Mouse (Mus musculus): Measurements from ENCODE around the gene Rufy4. TPM values are rescaled to one million over a fixed set of nuclear protein-coding genes. Genes with fewer than 3 reads are reported as not detected.

The Rufy4 gene
- polyA plus RNA-seq, 1 experiment from 2014 or later: 0.33 TPM

- DNase-seq: peak; percentile 64
- WGBS: 1% methylated on average over 74 of the region's 84 CpGs
- H3K4me1 ChIP-seq (ENCODE audit: control insufficient read depth, insufficient read depth, low read length): peaks cover 11% of the 10 kb centered on the region
- peaks cover 13% of the 10 kb centered on the region; the same call in 1 of the 2 replicates for H3K27me3 ChIP-seq (ENCODE audit: control insufficient read depth, insufficient read depth, low read length)
- no peaks in the 10 kb centered on the region for H3K9me3 ChIP-seq (ENCODE audit: control insufficient read depth, low read length)
- peak; percentile 60 for ATAC-seq (ENCODE audit: low FRiP score, low TSS enrichment)
- H3K9ac ChIP-seq (replicated peaks; ENCODE audit: low read length): peak within 1 kb of the TSS; percentile 50
- H3K27ac ChIP-seq (replicated peaks; ENCODE audit: low read depth, low read length): no peak within 1 kb of the TSS
- H3K4me3 ChIP-seq (replicated peaks; ENCODE audit: low read depth, low read length): peak within 1 kb of the TSS; percentile 45
- peak within 1 kb of the TSS; percentile 86 for H3K4me2 ChIP-seq (ENCODE audit: low read length)
- no peaks in the 10 kb centered on the region for H3K36me3 ChIP-seq (ENCODE audit: control insufficient read depth, insufficient read depth, low read length)
Measured at GRCm38 (mm10) chr1:74124021-74124981, 1.0 kb upstream of the Rufy4 start, which contains the start of gene Tns1. Tns1 (minus strand) TSS chr1:74124449.

GRCm38 (mm10) chr1:74130883-74131659 lies 5.7 kb downstream of the Rufy4 start:
- ATAC-seq (ENCODE audit: low FRiP score, low TSS enrichment) (no peak), DNase-seq (no peak)
- Histone ChIP-seq H3K4me3 (replicated peaks; ENCODE audit: low read depth, low read length) (no peak overlapping the region), H3K27me3 (ENCODE audit: control insufficient read depth, insufficient read depth, low read length) (no peaks in the 10 kb centered on the region), H3K4me1 (ENCODE audit: control insufficient read depth, insufficient read depth, low read length) (no peaks in the 10 kb centered on the region), H3K9me3 (ENCODE audit: control insufficient read depth, low read length) (no peaks in the 10 kb centered on the region), H3K36me3 (ENCODE audit: control insufficient read depth, insufficient read depth, low read length) (no peaks in the 10 kb centered on the region), H3K4me2 (ENCODE audit: low read length) (no peak overlapping the region), H3K9ac (replicated peaks; ENCODE audit: low read length) (no peak overlapping the region), H3K27ac (replicated peaks; ENCODE audit: low read depth, low read length) (no peak overlapping the region)
- WGBS: 88% methylated on average over 8 of the region's 8 CpGs

- Histone ChIP-seq H3K9ac (replicated peaks; ENCODE audit: low read length) (no peak overlapping the region), H3K27ac (replicated peaks; ENCODE audit: low read depth, low read length) (no peak overlapping the region), H3K9me3 (ENCODE audit: control insufficient read depth, low read length) (no peaks in the 10 kb centered on the region), H3K27me3 (ENCODE audit: control insufficient read depth, insufficient read depth, low read length) (no peaks in the 10 kb centered on the region), H3K36me3 (ENCODE audit: control insufficient read depth, insufficient read depth, low read length) (no peaks in the 10 kb centered on the region), H3K4me2 (ENCODE audit: low read length) (no peak overlapping the region), H3K4me3 (replicated peaks; ENCODE audit: low read depth, low read length) (no peak overlapping the region), H3K4me1 (ENCODE audit: control insufficient read depth, insufficient read depth, low read length) (no peaks in the 10 kb centered on the region)
- WGBS: 74% methylated on average over 3 of the region's 3 CpGs
- DNase-seq (no peak), ATAC-seq (ENCODE audit: low FRiP score, low TSS enrichment) (no peak)
Measured at GRCm38 (mm10) chr1:74132011-74132410, 6.7 kb downstream of the Rufy4 start.

GRCm38 (mm10) chr1:74133954-74134353 lies 8.6 kb downstream of the Rufy4 start:
- 83% methylated on average over 6 of the region's 6 CpGs for WGBS
- ATAC-seq (ENCODE audit: low FRiP score, low TSS enrichment): no peak
- no peaks in the 10 kb centered on the region for H3K9me3 ChIP-seq (ENCODE audit: control insufficient read depth, low read length)

GRCm38 (mm10) chr1:74135326-74135950 lies 10.1 kb downstream of the Rufy4 start:
- DNase-seq: no peak
- no peak overlapping the region for H3K4me3 ChIP-seq (replicated peaks; ENCODE audit: low read depth, low read length)
- H3K4me1 ChIP-seq (ENCODE audit: control insufficient read depth, insufficient read depth, low read length): no peaks in the 10 kb centered on the region
- H3K9ac ChIP-seq (replicated peaks; ENCODE audit: low read length): no peak overlapping the region
- no peaks in the 10 kb centered on the region for H3K27me3 ChIP-seq (ENCODE audit: control insufficient read depth, insufficient read depth, low read length)
- H3K4me2 ChIP-seq (ENCODE audit: low read length): no peak overlapping the region
- no peak overlapping the region for H3K27ac ChIP-seq (replicated peaks; ENCODE audit: low read depth, low read length)
- WGBS: 85% methylated on average over 6 of the region's 6 CpGs
- no peaks in the 10 kb centered on the region for H3K36me3 ChIP-seq (ENCODE audit: control insufficient read depth, insufficient read depth, low read length)
- H3K9me3 ChIP-seq (ENCODE audit: control insufficient read depth, low read length): no peaks in the 10 kb centered on the region
- no peak for ATAC-seq (ENCODE audit: low FRiP score, low TSS enrichment)

More at GRCm38 (mm10) chr1:74133954-74134353, 8.6 kb downstream of the Rufy4 start:
- H3K4me1 ChIP-seq (ENCODE audit: control insufficient read depth, insufficient read depth, low read length): no peaks in the 10 kb centered on the region
- no peak overlapping the region for H3K4me3 ChIP-seq (replicated peaks; ENCODE audit: low read depth, low read length)
- no peak overlapping the region for H3K27ac ChIP-seq (replicated peaks; ENCODE audit: low read depth, low read length)
- DNase-seq: no peak
- H3K36me3 ChIP-seq (ENCODE audit: control insufficient read depth, insufficient read depth, low read length): no peaks in the 10 kb centered on the region
- H3K4me2 ChIP-seq (ENCODE audit: low read length): no peak overlapping the region
- no peak overlapping the region for H3K9ac ChIP-seq (replicated peaks; ENCODE audit: low read length)
- H3K27me3 ChIP-seq (ENCODE audit: control insufficient read depth, insufficient read depth, low read length): no peaks in the 10 kb centered on the region

- 68% methylated on average over 3 of the region's 3 CpGs for WGBS
- no peaks in the 10 kb centered on the region for H3K9me3 ChIP-seq (ENCODE audit: control insufficient read depth, low read length)
- DNase-seq (no peak), ATAC-seq (ENCODE audit: low FRiP score, low TSS enrichment) (no peak)
- no peaks in the 10 kb centered on the region for H3K4me1 ChIP-seq (ENCODE audit: control insufficient read depth, insufficient read depth, low read length)
- no peak overlapping the region for H3K4me2 ChIP-seq (ENCODE audit: low read length)
- no peak overlapping the region for H3K4me3 ChIP-seq (replicated peaks; ENCODE audit: low read depth, low read length)
- H3K27ac ChIP-seq (replicated peaks; ENCODE audit: low read depth, low read length): no peak overlapping the region
- H3K9ac ChIP-seq (replicated peaks; ENCODE audit: low read length): no peak overlapping the region
- no peaks in the 10 kb centered on the region for H3K36me3 ChIP-seq (ENCODE audit: control insufficient read depth, insufficient read depth, low read length)
- no peaks in the 10 kb centered on the region for H3K27me3 ChIP-seq (ENCODE audit: control insufficient read depth, insufficient read depth, low read length)
Measured at GRCm38 (mm10) chr1:74139415-74139814, 14.1 kb downstream of the Rufy4 start.

GRCm38 (mm10) chr1:74141781-74142180 lies 16.4 kb downstream of the Rufy4 start:
- no peaks in the 10 kb centered on the region for H3K36me3 ChIP-seq (ENCODE audit: control insufficient read depth, insufficient read depth, low read length)
- H3K4me1 ChIP-seq (ENCODE audit: control insufficient read depth, insufficient read depth, low read length): no peaks in the 10 kb centered on the region
- no peak for DNase-seq
- H3K9me3 ChIP-seq (ENCODE audit: control insufficient read depth, low read length): no peaks in the 10 kb centered on the region
- H3K4me2 ChIP-seq (ENCODE audit: low read length): no peak overlapping the region
- 76% methylated on average over 8 of the region's 8 CpGs for WGBS
- no peak overlapping the region for H3K27ac ChIP-seq (replicated peaks; ENCODE audit: low read depth, low read length)
- no peak for ATAC-seq (ENCODE audit: low FRiP score, low TSS enrichment)
- H3K9ac ChIP-seq (replicated peaks; ENCODE audit: low read length): no peak overlapping the region
- no peaks in the 10 kb centered on the region for H3K27me3 ChIP-seq (ENCODE audit: control insufficient read depth, insufficient read depth, low read length)
- H3K4me3 ChIP-seq (replicated peaks; ENCODE audit: low read depth, low read length): no peak overlapping the region

GRCm38 (mm10) chr1:74149106-74149885 lies 24.0 kb downstream of the Rufy4 start:
- H3K9ac ChIP-seq (replicated peaks; ENCODE audit: low read length): no peak overlapping the region
- H3K27me3 ChIP-seq (ENCODE audit: control insufficient read depth, insufficient read depth, low read length): no peaks in the 10 kb centered on the region
- no peaks in the 10 kb centered on the region for H3K4me1 ChIP-seq (ENCODE audit: control insufficient read depth, insufficient read depth, low read length)
- no peaks in the 10 kb centered on the region for H3K36me3 ChIP-seq (ENCODE audit: control insufficient read depth, insufficient read depth, low read length)
- no peak overlapping the region for H3K4me2 ChIP-seq (ENCODE audit: low read length)
- no peaks in the 10 kb centered on the region for H3K9me3 ChIP-seq (ENCODE audit: control insufficient read depth, low read length)
- no peak for DNase-seq
- 91% methylated on average over 6 of the region's 6 CpGs for WGBS
- H3K4me3 ChIP-seq (replicated peaks; ENCODE audit: low read depth, low read length): no peak overlapping the region
- ATAC-seq (ENCODE audit: low FRiP score, low TSS enrichment): no peak
- H3K27ac ChIP-seq (replicated peaks; ENCODE audit: low read depth, low read length): no peak overlapping the region

All from midbrain, embryonic 14.5 days (tissue).